Mouse (Mus musculus) myocyte (in vitro differentiated cells): ENCODE measurements around the gene Myo6.

Source experiments
- CEBPB ChIP-seq: IDR thresholded peaks from 2 replicates; pipeline ENCODE4 v1.6.1; 2011; ENCODE audit warnings: mild to moderate bottlenecking, moderate library complexity; ENCODE audit not compliant: poor library complexity, insufficient read depth, severe bottlenecking
- E2F4 ChIP-seq: IDR thresholded peaks from one replicate; pipeline ENCODE4 v1.6.1; 2011; ENCODE audit warnings: mild to moderate bottlenecking, control low read depth, moderate library complexity; ENCODE audit not compliant: insufficient read depth
- MAX ChIP-seq: IDR thresholded peaks from one replicate; pipeline ENCODE4 v1.6.1; 2011; ENCODE audit warnings: low read depth, mild to moderate bottlenecking, control low read depth
- MYOD1 ChIP-seq, 3 experiments: IDR thresholded peaks; one replicate each; pipeline ENCODE4 v1.6.1; 2011; ENCODE audit warnings: control low read depth in 2 of 3, low read depth in 2 of 3, mild to moderate bottlenecking in 2 of 3, moderate library complexity in 1 of 3; ENCODE audit not compliant: insufficient read length in 2 of 3, control insufficient read depth in 1 of 3
- MYOG ChIP-seq, 3 experiments: IDR thresholded peaks; one replicate each; pipeline ENCODE4 v1.6.1; 2011; ENCODE audit warnings: control low read depth in 2 of 3, low read depth in 2 of 3, mild to moderate bottlenecking in 2 of 3; ENCODE audit not compliant: insufficient read length in 2 of 3, control insufficient read depth in 1 of 3, insufficient read depth in 1 of 3
- POLR2A ChIP-seq: IDR thresholded peaks from one replicate; pipeline ENCODE4 v1.6.1; 2011; ENCODE audit warnings: low read depth, mild to moderate bottlenecking, control low read depth, moderate library complexity; ENCODE audit not compliant: insufficient read length
- POLR2AphosphoS2 ChIP-seq: IDR thresholded peaks from one replicate; pipeline ENCODE4 v1.6.1; 2011; ENCODE audit warnings: low read depth, control low read depth; ENCODE audit not compliant: insufficient read length
- USF1 ChIP-seq: IDR thresholded peaks from one replicate; pipeline ENCODE4 v1.6.1; 2011; ENCODE audit warnings: low read depth, mild to moderate bottlenecking, control low read depth, moderate library complexity

- TF ChIP-seq CEBPB (no peak), MAX (no peak), USF1 (no peak), POLR2A (no peak), POLR2AphosphoS2 (no peak), MYOD1 (IDR thresholded peaks at IDR 0.05; ENCODE audit: control insufficient read depth in 1 of 3, insufficient read length in 2 of 3, low read depth in 2 of 3) (no peak), E2F4 (no peak), MYOG (IDR thresholded peaks at IDR 0.05; ENCODE audit: control insufficient read depth in 1 of 3, insufficient read depth in 1 of 3, insufficient read length in 2 of 3, low read depth in 2 of 3) (no peak)
These were observed 2.3 kb downstream of the Myo6 start for GRCm38 (mm10) chr9:80167089-80167488.
